In the genomic region with DNA sequence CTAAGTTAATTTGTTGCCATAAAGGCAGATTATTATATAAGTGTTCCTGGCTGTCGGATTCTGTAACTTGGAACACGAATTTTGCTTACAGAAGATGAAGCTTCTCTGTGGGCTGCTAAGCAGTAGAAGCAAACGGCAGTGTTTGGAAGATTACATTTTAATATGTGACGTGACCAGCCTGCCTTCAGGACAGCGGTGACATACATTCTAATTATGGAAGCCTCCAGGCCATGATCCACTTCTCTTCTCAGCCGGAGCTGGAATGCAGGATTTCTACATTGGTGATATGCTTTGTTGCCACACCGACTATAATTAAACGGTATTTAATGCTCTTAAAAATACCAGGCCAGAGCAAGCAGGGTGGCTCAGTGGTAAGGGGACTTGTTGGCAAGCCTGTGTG, we compare ENCODE assay signal across 20 mouse cellular contexts. TPM values are rescaled to one million over a fixed set of nuclear protein-coding genes. Genes with fewer than 3 reads are reported as not detected.
DNase-seq lines count a peak whose midpoint lies in the region; ATAC-seq and TF ChIP-seq lines count a peak whose summit lies in the region.
"Had no signal": no experiment of that assay in that cellular context is flagged by ENCODE, and none has a peak within 500 bp of the region (broad histone marks: within the 10 kb centered on the region; RNA-seq: fewer than 3 reads in every experiment).

No protein-coding gene starts in this region.

- no peak overlapping the region for H3K4me2 ChIP-seq in heart, embryonic 13.5 days
- H3K4me2 ChIP-seq: limb, embryonic 15.5 days had no signal

- WGBS in heart, embryonic 13.5 days: 60% methylated on average over 8 of the region's 8 CpGs

- H3K4me1 ChIP-seq in heart, embryonic 13.5 days: 0 out of 2 replicates have a peak, but pooled peaks cover 4% of the 10 kb centered on the region
- H3K4me1 ChIP-seq: limb, embryonic 15.5 days had no signal

- ATAC-seq in heart, embryonic 13.5 days (ENCODE audit: extremely low read depth, insufficient number of reproducible peaks, low FRiP score, low TSS enrichment): no peak
- ATAC-seq: activated CD4-positive, CD25-positive, alpha-beta regulatory T cell, adult 4 months; forebrain, embryonic 16.5 days; hindbrain, embryonic 16.5 days; liver, postnatal 0 days had no signal

- peak overlapping the region; percentile 39; the same call in 1 of the 2 replicates for H3K27ac ChIP-seq in heart, embryonic 13.5 days (replicated peaks)
- peak overlapping the region; percentile 85 for H3K27ac ChIP-seq in left cerebral cortex, adult 2 months
- H3K27ac ChIP-seq: limb, embryonic 15.5 days; stomach, postnatal 0 days had no signal

- no peak overlapping the region for H3K4me3 ChIP-seq in heart, embryonic 13.5 days
- H3K4me3 ChIP-seq in left cerebral cortex, adult 2 months: no peak overlapping the region
- H3K4me3 ChIP-seq: erythroblast, embryonic 14.5 days; limb, embryonic 15.5 days had no signal

- TF ChIP-seq CTCF in left cerebral cortex, adult 2 months (IDR thresholded peaks at IDR 0.05): no peak

- H3K27me3 ChIP-seq in heart, embryonic 13.5 days (replicated peaks): no peaks in the 10 kb centered on the region
- H3K27me3 ChIP-seq: limb, embryonic 15.5 days had no signal

- H3K9me3 ChIP-seq in heart, embryonic 13.5 days: no peaks in the 10 kb centered on the region
- H3K9me3 ChIP-seq: limb, embryonic 15.5 days had no signal

- DNase-seq in cerebellum, adult 9-10 months: peak; percentile 18
- DNase-seq in cerebellum, adult 11 months: no peak
- DNase-seq in heart, postnatal 25 days (ENCODE audit: low spot score): no peak
- DNase-seq in left cerebral cortex, adult 2 months (ENCODE audit: extremely low spot score in 1 of 2, low spot score in 2 of 2): no peak
- no peak for DNase-seq in left cerebral cortex, postnatal 10 days (ENCODE audit: extremely low spot score in 1 of 2, low spot score in 2 of 2)
- DNase-seq in left cerebral cortex, postnatal 25 days (ENCODE audit: low spot score in 2 of 2): peak; percentile 34 to 81
- no peak for DNase-seq in adipocyte (ENCODE audit: low spot score)
- DNase-seq: adrenal gland, postnatal 36 days; embryo, embryonic 11 days; kidney, adult 11 months; kidney, postnatal 14 days; liver, postnatal 0 days; thymus, postnatal 25 days had no signal

- H3K9ac ChIP-seq in heart, embryonic 13.5 days: 0 out of 2 replicates have a peak overlapping the region, but pooled peaks have one; percentile 10
- H3K9ac ChIP-seq: limb, embryonic 15.5 days; liver, postnatal 0 days had no signal

- intact Hi-C loops in heart, postnatal 25 days (cut with DNase I): no loop called here
- intact Hi-C loops in left cerebral cortex, adult 2 months (cut with DNase I): no loop called here
- intact Hi-C loops in left cerebral cortex, postnatal 10 days (cut with DNase I): no loop called here
- intact Hi-C loops in left cerebral cortex, postnatal 25 days (cut with DNase I): no loop called here

- no peaks in the 10 kb centered on the region for H3K36me3 ChIP-seq in heart, embryonic 13.5 days
- H3K36me3 ChIP-seq: limb, embryonic 15.5 days had no signal

RNA-seq across cellular contexts. Expression of gene Btc, which starts 11.0 kb away (rescaled TPM):
- polyA plus RNA-seq in heart, embryonic 13.5 days (2015; fragmentation: Nextera tagmentation; extraction: Ambion mirVana): 1.9 and 2.7 TPM in 2 replicates
- total RNA-seq in heart, postnatal 25 days (2021): 1 to 10 TPM; 1.6 to 2.1 TPM
- total RNA-seq in left cerebral cortex, adult 2 months (2021): under 1 TPM; 0.30 to 0.50 TPM
- total RNA-seq in left cerebral cortex, postnatal 10 days (2021): under 1 TPM; 0.16 to 0.32 TPM
- total RNA-seq in left cerebral cortex, postnatal 25 days (2021): under 1 TPM; 0.43 to 0.48 TPM
- polyA plus RNA-seq: erythroblast, embryonic 14.5 days had no signal

Comparison
In these comparisons a context has a peak if more than half of its experiments do, and no peak if none do; other contexts are left out.
1. DNase-seq: peak in cerebellum, adult 9-10 months (single experiment) and left cerebral cortex, postnatal 25 days (2 of 2); none in cerebellum, adult 11 months (single experiment), heart, postnatal 25 days (single experiment), left cerebral cortex, adult 2 months (0 of 2), left cerebral cortex, postnatal 10 days (0 of 2) and adipocyte (single experiment).